Mouse (Mus musculus) adipocyte (in vitro differentiated cells): Measurements from ENCODE around the gene Tjp2.

Experiments used
- DNase-seq: peaks from one replicate; pipeline ENCODE4 v3.0.0-alpha.2; 2016; ENCODE audit warnings: low spot score

Tjp2 gene

GRCm38 (mm10) chr19:24178086-24178485 lies 46.7 kb downstream of the Tjp2 start:
- DNase-seq: no peak

GRCm38 (mm10) chr19:24176692-24177091 lies 48.1 kb downstream of the Tjp2 start:
- no peak for DNase-seq

GRCm38 (mm10) chr19:24174896-24175295 lies 49.9 kb downstream of the Tjp2 start:
- peak; percentile 43 for DNase-seq

- DNase-seq: peak; percentile 91
Measured at GRCm38 (mm10) chr19:24173608-24174523, 51.0 kb downstream of the Tjp2 start.

GRCm38 (mm10) chr19:24173020-24173419 lies 51.8 kb downstream of the Tjp2 start:
- peak; percentile 26 for DNase-seq

GRCm38 (mm10) chr19:24168531-24168930 lies 56.3 kb downstream of the Tjp2 start:
- DNase-seq: no peak

- DNase-seq: peak; percentile 65
Measured at GRCm38 (mm10) chr19:24166516-24167091, 58.2 kb downstream of the Tjp2 start.

- peak; percentile 22 for DNase-seq
Measured at GRCm38 (mm10) chr19:24163974-24164373, 60.9 kb downstream of the Tjp2 start.

- no peak for DNase-seq
Measured at GRCm38 (mm10) chr19:24160460-24160859, 64.4 kb downstream of the Tjp2 start.

GRCm38 (mm10) chr19:24159751-24160150 lies 65.1 kb downstream of the Tjp2 start:
- peak; percentile 67 for DNase-seq

- DNase-seq: no peak
Measured at GRCm38 (mm10) chr19:24159334-24159733, 65.5 kb downstream of the Tjp2 start.

GRCm38 (mm10) chr19:24156067-24156455 lies 68.8 kb downstream of the Tjp2 start:
- DNase-seq: peak; percentile 90

GRCm38 (mm10) chr19:24155395-24156066 lies 69.3 kb downstream of the Tjp2 start:
- DNase-seq: no peak

- DNase-seq: peak; percentile 81
Measured at GRCm38 (mm10) chr19:24153266-24154023, 71.4 kb downstream of the Tjp2 start.

GRCm38 (mm10) chr19:24144009-24144408 lies 80.8 kb downstream of the Tjp2 start:
- no peak for DNase-seq

GRCm38 (mm10) chr19:24142621-24143061 lies 82.2 kb downstream of the Tjp2 start:
- no peak for DNase-seq

- DNase-seq: no peak
Measured at GRCm38 (mm10) chr19:24140298-24140697, 84.5 kb downstream of the Tjp2 start.

GRCm38 (mm10) chr19:24137392-24137791 lies 87.4 kb downstream of the Tjp2 start:
- DNase-seq: no peak

GRCm38 (mm10) chr19:24134991-24135390 lies 89.8 kb downstream of the Tjp2 start:
- DNase-seq: no peak

GRCm38 (mm10) chr19:24134144-24134911 lies 90.5 kb downstream of the Tjp2 start:
- DNase-seq: no peak
